ENCODE assay signal across 9 mouse cellular contexts in the genomic region with DNA sequence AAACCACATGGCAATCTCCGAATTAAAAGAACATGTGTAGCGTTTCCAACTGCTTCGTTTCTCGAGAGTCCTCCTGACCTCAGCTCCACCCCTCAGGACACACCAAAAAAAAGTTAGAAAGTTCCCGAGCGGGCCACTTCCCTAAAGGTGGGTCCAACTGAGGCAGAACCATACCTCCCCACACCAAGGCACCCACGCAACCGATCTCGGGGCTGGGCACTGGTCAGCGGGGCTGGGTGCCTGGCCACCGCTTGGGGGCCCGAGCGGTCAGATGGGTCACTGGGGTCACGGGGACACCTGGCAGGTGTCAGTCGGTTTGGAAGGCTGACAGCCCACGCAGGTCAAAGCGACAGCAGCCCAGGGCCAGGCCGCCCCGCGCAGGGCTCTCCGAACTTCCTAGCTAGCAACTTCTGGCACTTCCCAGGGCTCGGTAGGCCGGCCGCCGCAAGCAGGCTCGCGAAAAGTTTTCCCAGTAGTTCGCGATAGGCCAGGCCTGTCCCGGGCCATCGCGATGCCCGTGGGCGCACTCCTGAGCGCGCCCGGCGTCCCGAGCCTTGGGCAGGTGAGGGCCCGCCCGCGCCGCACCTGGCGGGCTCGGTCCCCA. TPM values are rescaled to one million over a fixed set of nuclear protein-coding genes. Genes with fewer than 3 reads are reported as not detected.
DNase-seq lines count a peak whose midpoint lies in the region; ATAC-seq and TF ChIP-seq lines count a peak whose summit lies in the region.
"Had no signal": no experiment of that assay in that cellular context is flagged by ENCODE, and none has a peak within 500 bp of the region (broad histone marks: within the 10 kb centered on the region; RNA-seq: fewer than 3 reads in every experiment).

No protein-coding gene starts in this region.

- H3K36me3 ChIP-seq in heart, embryonic 10.5 days: no peaks in the 10 kb centered on the region
- no peaks in the 10 kb centered on the region for H3K36me3 ChIP-seq in midbrain, embryonic 12.5 days

- peak; percentile 52 for ATAC-seq in midbrain, embryonic 12.5 days (ENCODE audit: low FRiP score, low read depth)

- H3K9me3 ChIP-seq in heart, embryonic 10.5 days: no peaks in the 10 kb centered on the region
- H3K9me3 ChIP-seq in midbrain, embryonic 12.5 days: no peaks in the 10 kb centered on the region

- no peak for TF ChIP-seq CTCF in bone marrow macrophage, adult 2 months (IDR thresholded peaks at IDR 0.05; ENCODE audit: low read depth, low read length)

- DNase-seq in heart, adult 11 months: peak; percentile 96
- DNase-seq in heart, postnatal 25 days (ENCODE audit: low spot score): no peak
- DNase-seq in heart, embryonic 10.5 days (ENCODE audit: low spot score): peak; percentile 79
- DNase-seq in kidney, postnatal 25 days: peak; percentile 53 to 77
- DNase-seq in right cerebral cortex, adult 2 months (ENCODE audit: low spot score in 2 of 2): no peak
- DNase-seq in frontal cortex, postnatal 14 days (ENCODE audit: low spot score in 2 of 2): no peak

- no peak for TF ChIP-seq POLR2A in bone marrow macrophage, adult 2 months (IDR thresholded peaks at IDR 0.05; ENCODE audit: borderline replicate concordance, low read depth, low read length)

- under 1% methylated on average over 45 of the region's 45 CpGs for WGBS in heart, embryonic 10.5 days
- under 1% methylated on average over 45 of the region's 45 CpGs for WGBS in midbrain, embryonic 12.5 days

- H3K4me3 ChIP-seq in bone marrow macrophage, adult 2 months (ENCODE audit: insufficient read depth, low read length): peak overlapping the region; percentile 88
- H3K4me3 ChIP-seq in heart, embryonic 10.5 days: peak overlapping the region; percentile 96
- H3K4me3 ChIP-seq in midbrain, embryonic 12.5 days: peak overlapping the region; percentile 79

- H3K4me1 ChIP-seq in bone marrow macrophage, adult 2 months (ENCODE audit: control insufficient read depth, insufficient read depth, low read length): peaks cover 30% of the 10 kb centered on the region
- peaks cover 56% of the 10 kb centered on the region for H3K4me1 ChIP-seq in heart, embryonic 10.5 days
- H3K4me1 ChIP-seq in midbrain, embryonic 12.5 days: peaks cover 38% of the 10 kb centered on the region

- peak overlapping the region; percentile 50 for H3K27ac ChIP-seq in bone marrow macrophage, adult 2 months (ENCODE audit: insufficient read depth, low read depth, low read length)
- peak overlapping the region; percentile 96 for H3K27ac ChIP-seq in heart, embryonic 10.5 days
- no peak overlapping the region; the same call in 1 of the 2 replicates for H3K27ac ChIP-seq in midbrain, embryonic 12.5 days (replicated peaks)

- intact Hi-C loops in heart, postnatal 25 days (cut with DNase I): no loop called here

- H3K27me3 ChIP-seq in heart, embryonic 10.5 days (ENCODE audit: insufficient read depth, poor library complexity, severe bottlenecking): no peaks in the 10 kb centered on the region
- H3K27me3 ChIP-seq in midbrain, embryonic 12.5 days: peaks cover 23% of the 10 kb centered on the region
- H3K27me3 ChIP-seq: Patski had no signal

- peak overlapping the region; percentile 82 for H3K9ac ChIP-seq in midbrain, embryonic 12.5 days (replicated peaks)

- H3K4me2 ChIP-seq in midbrain, embryonic 12.5 days (replicated peaks): peak overlapping the region; percentile 93

RNA-seq across cellular contexts. Expression of gene Lrp5, which starts 0.7 kb away (rescaled TPM):
- 10 to 100 TPM; 49.8 to 52.1 TPM for total RNA-seq in heart, postnatal 25 days (2021)
- 17.0 and 24.2 TPM in 2 replicates for polyA plus RNA-seq in bone marrow macrophage, adult 2 months (2012; ENCODE audit: insufficient read depth, insufficient read length, missing spikeins)
- 4.1 and 5.2 TPM in 2 replicates for polyA plus RNA-seq in heart, embryonic 10.5 days (2016; fragmentation: Nextera tagmentation; extraction: Ambion mirVana)
- polyA plus RNA-seq in midbrain, embryonic 12.5 days (2016; fragmentation: Nextera tagmentation; extraction: Ambion mirVana): 3.0 and 3.2 TPM in 2 replicates

RNA-seq across cellular contexts. Expression of gene 1810055G02Rik, which starts 22.4 kb away (rescaled TPM):
- 1 to 10 TPM; 7.9 to 8.3 TPM for total RNA-seq in heart, postnatal 25 days (2021)
- 5.6 and 7.2 TPM in 2 replicates for polyA plus RNA-seq in bone marrow macrophage, adult 2 months (2012; ENCODE audit: insufficient read depth, insufficient read length, missing spikeins)
- 34.5 and 38.8 TPM in 2 replicates for polyA plus RNA-seq in heart, embryonic 10.5 days (2016; fragmentation: Nextera tagmentation; extraction: Ambion mirVana)
- 31.9 and 35.1 TPM in 2 replicates for polyA plus RNA-seq in midbrain, embryonic 12.5 days (2016; fragmentation: Nextera tagmentation; extraction: Ambion mirVana)

Comparison
In these comparisons a context has a peak if more than half of its experiments do, and no peak if none do; other contexts are left out.
1. DNase-seq: peak in heart, adult 11 months (single experiment), heart, embryonic 10.5 days (single experiment) and kidney, postnatal 25 days (2 of 2); none in heart, postnatal 25 days (single experiment), right cerebral cortex, adult 2 months (0 of 2) and frontal cortex, postnatal 14 days (0 of 2).
2. Peak in every context shown above with its lines, with median percentiles within 50 percentile points of each other: H3K4me3 ChIP-seq.